Mouse (Mus musculus): ENCODE measurements around the gene Ttyh3.

DNA sequence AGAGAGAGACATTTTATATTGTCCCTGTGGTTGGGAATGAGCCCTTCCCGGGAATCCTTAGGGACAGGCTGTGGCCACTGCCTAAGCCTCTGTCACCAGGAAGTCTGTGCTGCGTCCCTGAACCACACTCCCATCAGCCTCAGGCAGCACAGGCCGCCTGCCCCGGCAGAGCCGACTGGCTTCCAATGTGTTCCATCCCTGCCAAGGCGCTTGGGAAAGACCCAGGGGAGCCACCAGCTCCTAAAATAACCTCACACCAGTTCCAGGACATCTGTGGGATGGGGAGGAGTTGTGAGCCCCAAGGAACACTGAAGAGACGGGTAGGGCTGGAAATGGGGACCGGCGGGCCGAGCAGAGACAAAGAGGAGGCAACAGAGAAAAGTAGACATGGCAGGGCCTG is 77.2 kb downstream of the Ttyh3 start:
- no peak for TF ChIP-seq EP300 (IDR thresholded peaks at IDR 0.05)
- TF ChIP-seq CTCF (IDR thresholded peaks at IDR 0.05): no peak

Measured in lung, postnatal 0 days (tissue).